Mouse (Mus musculus) adrenal gland, postnatal 25 days (tissue): ENCODE measurements around the gene Etl4. TPM values are rescaled to one million over a fixed set of nuclear protein-coding genes. Genes with fewer than 3 reads are reported as not detected.

Experiments used
- DNase-seq: peaks from one replicate; pipeline ENCODE4 v3.0.0; 2021; ENCODE audit warnings: mixed read lengths
- microRNA-seq, 2 experiments: library from miRNA; unstranded; fragments of <30 nt; microRNA quantifications; one replicate each; pipeline ENCODE4 v1.2.0; 2021
- total RNA-seq: library from RNA; stranded (reverse); gene quantifications from 2 replicates; pipeline ENCODE4 v1.2.3, GENCODE M21; 2021

Etl4 gene
- total RNA-seq, 1 experiment from 2014 or later: 28.4 TPM

- DNase-seq: no peak
These were observed 854.1 kb downstream of the Etl4 start for GRCm38 (mm10) chr2:20763511-20764212.

- DNase-seq: no peak
These were observed 855.0 kb downstream of the Etl4 start for GRCm38 (mm10) chr2:20764566-20765090.

GRCm38 (mm10) chr2:20768681-20769080, 859.1 kb downstream of the Etl4 start:
- DNase-seq: no peak

DNA sequence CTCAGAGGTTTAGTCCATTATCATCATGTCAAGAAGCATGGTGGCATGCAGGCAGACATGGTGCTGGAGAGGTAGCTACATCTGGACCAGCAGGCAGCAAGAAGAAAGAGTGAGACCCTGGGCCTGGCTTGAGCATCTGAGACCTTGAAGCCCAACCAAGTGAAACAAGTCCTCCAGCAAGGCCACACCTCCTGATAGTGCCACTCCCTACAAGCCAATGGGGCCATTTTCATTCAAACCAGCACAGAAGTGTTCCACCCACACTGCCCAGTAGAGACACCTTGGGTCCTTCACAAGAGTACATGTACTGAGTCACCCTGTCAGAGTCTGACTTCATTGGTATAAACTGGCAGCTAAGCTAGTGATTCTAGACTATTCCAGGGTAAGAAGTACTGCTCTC, 860.6 kb downstream of the Etl4 start:
- no peak for DNase-seq

GRCm38 (mm10) chr2:20774462-20774861, 864.9 kb downstream of the Etl4 start:
- no peak for DNase-seq

DNA sequence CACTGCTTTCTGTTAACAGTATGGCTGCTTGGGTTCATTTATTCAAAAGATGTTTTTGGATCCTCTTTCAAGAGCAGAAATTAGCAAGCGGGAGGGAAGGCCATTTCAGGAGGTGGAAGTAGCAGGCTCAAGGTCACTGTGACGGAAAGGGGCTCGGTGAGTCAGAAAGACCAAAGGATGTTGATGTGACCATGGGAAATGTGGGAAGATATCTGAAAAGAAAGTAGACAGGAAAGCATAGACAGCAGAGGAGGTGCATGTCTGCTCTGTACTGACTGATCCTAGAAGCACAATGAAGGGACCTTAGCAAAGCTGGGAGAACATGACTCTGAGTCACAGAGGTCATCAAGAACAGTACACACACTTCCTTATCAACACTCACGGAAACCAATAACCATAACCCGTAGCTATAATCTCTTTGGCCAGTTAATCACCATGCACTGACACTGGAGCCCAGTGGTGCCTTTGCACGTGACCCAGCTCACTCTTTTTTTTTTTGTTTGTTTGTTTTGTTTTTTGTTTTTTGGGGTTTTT, 866.7 kb downstream of the Etl4 start:
- DNase-seq: peak; percentile 13

GRCm38 (mm10) chr2:20777931-20778330, 868.4 kb downstream of the Etl4 start:
- DNase-seq: peak; percentile 47

- peak; percentile 31 for DNase-seq
These were observed 870.2 kb downstream of the Etl4 start for GRCm38 (mm10) chr2:20779484-20780381.

- no peak for DNase-seq
These were observed 891.8 kb downstream of the Etl4 start for GRCm38 (mm10) chr2:20801236-20801890.

GRCm38 (mm10) chr2:20811506-20811905, 901.9 kb downstream of the Etl4 start:
- DNase-seq: peak; percentile 15

DNA sequence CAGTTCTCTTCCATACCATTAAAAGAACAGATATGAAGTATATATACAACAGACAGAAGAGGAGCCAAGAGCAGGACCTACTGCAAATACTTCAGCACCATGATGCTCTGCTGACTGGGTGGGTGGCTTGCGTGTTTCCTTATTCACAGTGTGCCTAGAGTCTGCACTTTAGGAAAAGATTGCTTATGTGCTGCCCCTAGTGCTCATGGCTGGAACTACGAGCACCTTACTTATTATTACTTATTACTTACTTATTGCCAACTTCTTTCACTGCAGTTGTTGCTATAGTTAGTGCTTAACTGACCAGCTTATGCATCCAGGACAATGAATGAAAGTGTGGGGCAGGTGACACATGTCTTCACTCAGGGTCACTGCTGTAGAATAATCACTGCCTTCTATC, 904.4 kb downstream of the Etl4 start:
- no peak for DNase-seq

- DNase-seq: no peak
These were observed 908.6 kb downstream of the Etl4 start for GRCm38 (mm10) chr2:20818226-20818625.

GRCm38 (mm10) chr2:20826258-20826657, 916.7 kb downstream of the Etl4 start:
- DNase-seq: no peak

DNA sequence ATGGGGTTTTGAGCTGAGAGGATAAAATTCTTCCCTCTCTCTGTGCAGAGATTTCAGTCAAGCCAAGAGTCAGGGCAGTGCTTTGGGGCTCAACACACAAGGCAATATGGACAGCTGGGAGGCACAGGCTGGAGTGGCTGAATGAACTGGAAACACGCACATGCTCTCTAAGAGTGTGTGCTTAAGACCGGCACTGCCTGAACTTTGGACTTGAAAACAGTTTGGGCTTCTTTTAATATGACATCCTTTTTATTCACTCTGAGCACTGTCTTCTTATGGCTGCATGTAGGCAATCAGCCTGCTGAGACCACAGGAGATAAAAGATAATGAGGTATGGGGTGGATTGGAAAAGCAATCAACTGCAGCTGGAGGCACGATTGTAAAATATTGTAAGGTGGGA, 921.3 kb downstream of the Etl4 start:
- DNase-seq: no peak

- no peak for DNase-seq
These were observed 922.2 kb downstream of the Etl4 start for GRCm38 (mm10) chr2:20831608-20832406.

- no peak for DNase-seq
These were observed 939.8 kb downstream of the Etl4 start for GRCm38 (mm10) chr2:20849346-20849745.

Small RNAs within 50 kb of the gene (microRNA-seq; reads per million reads assigned to microRNA genes)
- 0 reads per million in 2 experiments for gene Gm44457
